Mouse (Mus musculus) olfactory bulb, adult 2 months (tissue): Measurements from ENCODE around the gene Krt86.

Source experiments
- CTCF ChIP-seq: fragments of 200-500 bp; IDR thresholded peaks from 2 replicates; pipeline ENCODE4 v1.5.1; 2012; ENCODE audit warnings: low read depth, mild to moderate bottlenecking, low read length, moderate library complexity; ENCODE audit not compliant: insufficient read depth
- POLR2A ChIP-seq: fragments of 200-500 bp; IDR thresholded peaks from 2 replicates; pipeline ENCODE4 v1.6.1; 2012; ENCODE audit warnings: mild to moderate bottlenecking, low read depth, low read length, moderate library complexity; ENCODE audit not compliant: insufficient read depth

DNA sequence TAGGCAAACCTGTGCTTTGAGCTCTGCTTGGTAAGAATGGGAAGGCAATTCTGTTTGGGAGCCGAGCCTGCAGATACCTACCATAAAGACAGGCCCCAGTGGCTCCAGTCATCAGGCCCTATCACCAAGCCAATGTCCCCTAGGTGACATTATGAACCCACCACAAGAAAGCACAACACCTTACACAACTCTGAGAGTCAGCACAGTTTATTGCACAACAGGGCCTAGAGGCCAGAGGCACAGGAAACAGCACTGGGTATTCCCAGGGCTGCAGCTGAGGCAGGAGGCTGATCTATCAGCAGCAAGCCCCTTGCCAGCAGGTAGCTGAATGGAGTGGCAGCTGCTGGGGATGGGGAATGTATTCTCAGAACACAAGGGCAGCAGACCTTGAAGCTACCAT, 11.7 kb downstream of the Krt86 start:
- TF ChIP-seq CTCF, result no peak
- TF ChIP-seq POLR2A, result no peak
